Mouse (Mus musculus) retina, postnatal 7 days (tissue): ENCODE data around the gene Glce.

Experiments used
- DNase-seq: peaks from one replicate; pipeline ENCODE4 v3.0.0-alpha.2; 2012; ENCODE audit warnings: low read depth, low spot score

The Glce gene

DNA sequence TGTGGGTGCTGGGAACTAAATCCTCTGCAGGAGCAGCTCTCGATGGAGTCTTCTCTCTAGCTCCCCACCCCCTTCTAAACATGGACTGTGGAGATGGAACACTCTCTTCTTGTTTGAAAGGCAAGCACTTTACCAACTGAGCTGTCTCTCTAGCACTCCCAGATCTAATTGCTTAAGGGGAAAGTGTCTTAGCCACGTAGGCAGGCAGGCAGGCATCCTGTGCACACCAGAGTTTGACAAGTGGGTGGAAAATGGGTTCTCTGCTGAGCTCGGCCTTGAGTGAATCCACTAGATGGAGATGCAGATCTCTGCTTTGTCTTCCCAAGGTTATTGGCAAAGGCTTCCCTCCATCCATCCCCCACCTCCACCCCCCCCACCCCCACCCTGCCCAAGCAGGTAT, 94.4 kb downstream of the Glce start:
- no peak for DNase-seq

DNA sequence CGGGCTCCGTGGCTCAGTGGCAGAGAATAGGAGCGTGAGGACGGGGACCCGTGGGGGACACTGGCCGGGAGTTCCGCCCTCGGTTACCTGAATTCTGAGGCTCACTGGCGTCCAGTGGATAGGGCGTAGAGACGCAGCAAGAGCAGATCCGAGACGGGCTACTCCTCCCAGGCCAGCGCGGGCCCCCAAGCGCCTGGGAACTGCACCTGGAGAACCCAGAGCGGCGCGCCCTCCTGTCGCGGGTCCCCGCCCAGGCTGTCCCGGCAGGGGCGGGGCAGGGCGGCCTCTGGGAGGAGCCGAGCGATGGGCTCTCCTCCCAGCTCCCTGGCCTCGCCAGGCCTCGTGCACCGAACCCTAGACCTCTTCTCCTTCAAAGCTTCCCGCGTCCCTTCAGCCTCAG, 95.9 kb downstream of the Glce start, which contains the start of gene Paqr5:
TSS of gene Paqr5 (minus strand) at position 257 of the 400 bp plus-strand sequence.
- DNase-seq = no peak

DNA sequence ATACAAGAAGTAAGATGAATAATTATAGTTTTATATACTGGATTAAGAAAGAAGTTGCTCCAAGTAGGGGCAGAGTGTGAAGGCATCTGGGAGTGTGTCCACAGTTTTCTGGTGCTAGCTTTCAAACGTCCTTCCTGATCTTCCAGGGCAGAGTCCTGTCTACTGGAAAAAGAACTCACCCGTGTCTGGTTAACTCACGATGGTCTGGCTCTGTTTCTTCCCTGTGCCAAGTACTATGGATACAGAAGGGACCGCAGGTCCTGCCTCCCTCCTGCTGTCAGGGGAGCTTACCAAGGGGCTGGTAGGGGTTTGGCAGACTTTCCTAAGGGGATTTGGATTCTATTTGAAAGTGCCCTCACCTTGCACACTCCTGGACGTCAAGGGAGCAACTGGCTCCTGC, 97.4 kb downstream of the Glce start:
- no peak for DNase-seq

DNA sequence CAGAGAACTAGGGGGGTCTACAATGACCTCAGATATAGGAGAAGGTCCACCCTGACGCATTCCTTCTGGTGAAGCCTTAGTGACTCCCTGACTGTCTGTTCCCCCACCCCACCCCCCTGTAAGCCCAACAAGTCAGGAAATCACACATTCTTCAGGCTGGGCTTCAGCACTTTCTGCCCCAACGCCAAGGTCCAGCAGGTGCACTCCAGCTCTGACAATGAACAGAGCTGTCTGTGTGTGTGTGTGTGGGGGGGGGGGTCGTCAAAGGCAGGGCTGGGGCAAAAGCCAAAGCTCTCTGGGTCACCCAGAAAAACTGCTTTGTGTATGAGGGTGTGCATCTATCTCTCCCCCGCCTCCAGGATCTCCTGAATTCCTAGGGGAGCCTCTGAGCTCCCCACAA, 98.6 kb downstream of the Glce start:
- DNase-seq = no peak

DNA sequence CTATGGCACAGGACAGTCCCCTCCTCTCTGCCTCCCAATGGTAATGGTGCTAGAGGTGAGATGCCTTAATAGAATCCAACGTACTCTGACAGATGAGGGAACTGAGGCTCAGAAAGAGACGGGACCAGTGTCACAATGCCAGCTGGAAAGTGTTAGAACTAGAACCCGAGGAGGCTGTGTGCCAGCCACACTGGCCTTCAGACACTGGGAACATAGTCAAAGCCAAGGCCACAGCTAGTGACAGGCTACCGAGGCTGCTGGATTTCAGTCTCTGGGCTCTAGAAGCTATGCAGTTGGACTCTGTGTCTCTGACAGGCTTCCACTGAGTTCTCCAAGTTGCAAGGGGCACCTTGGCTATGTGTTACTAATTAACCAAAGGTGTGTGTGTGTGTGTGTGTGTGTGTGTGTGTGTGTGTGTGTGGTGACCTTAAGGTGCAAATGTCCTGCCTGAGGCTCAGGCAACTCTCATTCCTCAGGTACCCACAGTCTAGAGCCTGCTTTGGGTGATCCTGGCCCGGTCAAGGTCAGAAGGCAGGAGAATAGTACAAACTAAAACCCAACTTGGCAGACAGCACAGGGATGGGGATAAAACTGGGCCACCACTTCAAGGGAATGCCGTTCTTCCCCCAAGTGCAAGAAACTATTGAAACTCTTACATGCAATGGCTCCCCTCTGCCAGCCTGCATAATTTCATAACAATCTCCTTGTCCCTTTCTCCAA, 99.3 kb downstream of the Glce start:
- no peak for DNase-seq

DNA sequence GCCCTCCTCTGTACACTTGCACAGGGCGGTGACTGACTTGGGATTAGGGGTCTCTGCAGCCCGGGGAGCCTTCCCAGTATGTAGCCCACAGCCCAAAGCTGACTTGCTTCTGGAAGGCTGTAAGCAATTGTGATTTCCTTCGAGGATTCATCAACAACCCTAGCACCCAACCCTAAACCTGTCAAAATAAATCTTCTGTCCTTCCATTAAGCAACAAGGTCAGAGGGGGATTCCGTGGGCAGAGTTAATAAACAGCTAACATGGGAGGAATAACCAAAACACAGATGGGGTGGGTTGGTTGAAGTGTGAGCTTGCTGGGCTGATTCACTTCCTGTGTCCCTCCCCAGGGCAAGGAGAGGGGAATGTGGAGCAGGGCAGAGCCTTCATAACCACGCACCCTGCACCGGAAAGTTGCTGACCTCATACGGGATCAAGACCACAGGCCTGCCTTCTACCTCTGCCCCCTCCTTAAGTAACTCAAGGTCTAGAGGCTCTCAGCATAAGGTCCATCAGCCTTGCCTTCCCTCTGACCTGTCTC, 100.8 kb downstream of the Glce start:
- no peak for DNase-seq

DNA sequence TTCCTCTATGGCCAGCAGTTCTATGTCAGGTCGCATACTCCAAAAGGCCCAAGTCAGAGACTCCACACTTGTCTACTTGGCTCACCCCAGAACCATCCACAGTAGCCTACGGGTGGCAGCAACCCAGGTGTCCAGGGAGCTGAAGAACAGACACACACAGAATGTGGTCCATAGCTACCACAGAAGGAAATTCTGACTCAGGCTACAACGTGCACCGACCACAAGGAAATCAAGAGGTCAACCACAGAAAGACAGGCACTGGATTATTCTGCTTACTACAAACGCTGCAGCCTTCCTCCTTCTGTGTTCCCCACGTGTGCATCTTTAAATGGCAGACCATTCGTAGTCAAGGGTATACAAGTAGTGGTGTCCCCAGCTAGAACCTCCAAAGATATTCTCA, 102.2 kb downstream of the Glce start:
- no peak for DNase-seq

DNA sequence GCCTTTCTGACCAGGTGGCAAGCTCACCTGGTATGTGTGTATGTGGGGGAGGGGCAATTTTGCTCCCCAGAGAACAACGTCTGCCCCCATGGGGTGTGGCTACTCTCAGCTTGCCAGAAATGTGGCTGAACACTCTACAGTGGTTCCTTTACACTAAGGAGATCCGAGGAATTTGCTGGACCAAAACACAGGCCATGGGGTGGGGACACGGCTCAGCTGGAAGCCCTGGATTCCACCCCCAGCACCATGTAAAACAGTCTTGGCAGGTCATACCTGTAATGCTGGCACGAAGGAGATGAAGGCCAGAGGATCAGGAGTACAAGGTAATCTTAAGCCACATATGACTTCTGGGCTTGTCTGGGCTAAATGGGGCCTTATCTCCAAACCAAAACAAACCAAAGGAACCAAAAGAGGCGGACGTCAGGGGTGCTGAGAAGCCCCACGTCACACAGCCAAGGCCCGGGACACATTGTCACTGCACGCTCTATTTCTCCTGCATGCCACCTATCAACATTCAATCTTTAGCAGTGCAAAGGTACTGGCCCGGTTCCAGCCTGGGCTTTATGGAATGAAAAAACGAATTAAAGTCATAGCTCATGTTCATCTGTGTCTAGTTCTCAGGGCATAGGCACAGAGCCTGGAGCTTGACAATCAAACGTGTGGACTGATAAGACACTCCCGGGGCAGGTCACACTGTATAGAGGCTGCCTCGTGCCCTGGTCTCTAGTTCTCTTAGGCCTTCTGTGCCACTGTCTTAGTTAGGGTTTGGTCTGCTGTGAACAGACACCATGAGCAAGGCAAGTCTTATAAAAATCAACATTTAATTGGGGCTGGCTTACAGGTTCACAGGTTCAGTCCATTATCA, 104.0 kb downstream of the Glce start:
- DNase-seq = no peak

DNA sequence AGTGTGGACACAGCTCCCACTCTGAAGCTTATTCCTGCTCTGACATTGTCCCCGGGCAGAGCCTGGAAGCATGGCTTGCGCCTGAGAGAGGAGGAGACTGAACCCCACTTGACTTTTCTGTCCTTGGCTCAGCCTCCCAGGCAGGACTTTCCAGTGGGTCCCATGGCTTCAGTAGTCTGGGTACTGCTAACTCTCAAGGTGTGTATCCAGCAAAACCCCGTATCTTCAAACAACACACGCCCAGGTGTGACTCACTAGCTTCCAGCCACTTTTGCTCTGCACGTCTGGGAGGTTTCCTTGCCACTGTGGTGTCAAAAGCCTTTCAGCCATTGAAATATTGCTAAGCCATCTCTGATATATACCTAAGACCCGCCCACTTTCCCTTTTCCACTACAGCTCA, 105.1 kb downstream of the Glce start:
- DNase-seq = no peak

DNA sequence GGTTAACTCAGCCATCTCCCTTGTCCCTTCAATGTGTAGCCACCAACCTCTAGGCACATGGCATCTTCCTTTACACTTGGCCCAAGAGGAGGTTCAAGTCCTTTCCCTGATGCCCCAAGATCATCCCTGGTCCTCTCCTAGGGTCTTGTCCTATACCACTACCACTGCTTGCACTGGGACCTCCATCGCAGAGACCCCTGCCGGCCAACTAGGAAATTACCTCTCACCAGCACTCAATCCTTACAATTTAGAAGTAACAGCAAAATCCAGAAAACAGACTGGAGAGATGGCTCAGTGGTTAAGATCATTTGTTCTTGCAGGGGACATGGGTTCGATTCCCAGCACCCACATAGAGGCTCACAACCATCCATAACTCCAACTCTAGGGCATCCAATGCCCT, 107.0 kb downstream of the Glce start:
- no peak for DNase-seq

DNA sequence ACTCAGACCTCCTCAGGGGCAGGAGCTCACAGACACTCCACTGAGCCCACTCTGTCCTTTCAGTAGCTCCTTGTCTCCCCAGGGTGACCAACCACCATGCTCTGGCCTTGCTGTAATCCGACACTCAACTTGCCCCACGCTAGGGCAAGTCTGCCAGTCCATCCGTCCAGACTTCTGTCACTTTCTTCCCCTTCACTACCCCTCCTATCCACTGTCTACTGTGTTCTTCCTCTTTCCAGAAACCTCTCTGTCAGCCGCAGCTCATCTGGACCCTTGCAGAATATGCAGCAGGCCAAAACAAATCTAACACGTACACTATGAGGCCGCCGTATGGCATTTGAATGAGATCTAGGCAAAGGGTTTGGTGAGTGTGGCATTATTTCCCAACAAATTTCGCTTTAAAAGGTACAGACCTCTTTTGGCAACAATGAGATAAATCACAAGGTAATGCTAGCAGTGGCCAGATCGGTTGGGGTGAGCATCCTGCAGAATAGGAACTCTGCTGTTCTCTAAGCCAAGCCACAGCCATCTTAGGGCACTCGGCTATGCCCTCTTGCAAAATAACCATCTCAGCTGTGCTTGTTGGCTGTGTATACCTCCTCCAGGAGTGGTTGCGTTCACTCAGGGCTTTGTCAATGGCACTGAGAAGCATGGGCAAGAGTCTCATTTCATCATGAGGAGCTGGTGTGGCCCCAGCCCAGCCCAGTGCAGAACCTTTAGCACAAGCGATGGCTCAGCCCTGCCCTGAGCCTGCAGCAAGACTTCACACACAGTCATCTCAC, 108.9 kb downstream of the Glce start:
- no peak for DNase-seq

DNA sequence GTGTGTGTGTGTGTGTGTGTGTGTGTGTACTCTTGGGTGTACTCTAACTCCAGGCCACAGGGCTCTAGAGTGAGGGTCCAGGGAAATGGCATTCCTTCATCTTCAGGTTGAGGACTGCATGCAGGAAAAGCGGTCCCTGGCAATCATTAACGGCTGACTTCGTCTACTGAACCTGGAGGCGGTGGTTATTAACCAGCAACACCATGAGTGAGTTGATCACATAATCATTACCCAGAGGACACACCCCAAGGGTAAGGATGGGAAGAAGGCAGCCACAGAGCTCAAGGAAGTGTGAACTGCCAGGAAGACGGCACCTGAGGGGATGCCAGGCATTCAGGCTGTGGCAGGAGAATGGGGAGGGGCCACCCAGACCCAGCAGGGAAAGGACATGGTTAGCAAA, 114.1 kb downstream of the Glce start:
- DNase-seq = no peak
